Mouse (Mus musculus) MEL-GATA-1-ER (cell line): ENCODE measurements at regions not wholly inside any gene's neighbourhood (a gene's known extent, or its start where the extent isn't known, plus 50 kb on each side); places are given as distances from the start of the nearest gene placed in this dataset.

Experiments used
- DNase-seq: peaks from one replicate; pipeline ENCODE4 v3.0.0-alpha.2; 2012; ENCODE audit warnings: low read depth; ENCODE audit errors: extremely low read depth

DNA sequence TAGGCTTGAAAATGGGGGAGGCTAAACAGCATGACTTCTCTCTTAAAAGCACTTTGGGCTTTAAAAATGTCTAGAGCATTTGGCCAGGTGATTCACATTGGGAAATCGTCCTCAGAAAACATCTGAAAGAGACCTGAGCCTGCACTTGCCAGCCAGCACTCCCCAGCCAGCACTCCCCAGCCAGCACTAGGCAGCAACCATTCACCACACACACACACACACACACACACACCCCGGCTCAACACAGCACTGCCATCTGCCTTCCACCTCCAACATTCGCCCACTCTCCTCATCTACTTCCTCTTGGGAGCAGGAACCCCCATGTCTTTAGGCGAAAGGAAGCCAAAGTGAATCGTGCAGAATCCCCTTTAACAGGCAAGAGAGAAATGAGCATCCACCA is 85.4 kb downstream of the Atp23 start:
- no peak for DNase-seq

DNA sequence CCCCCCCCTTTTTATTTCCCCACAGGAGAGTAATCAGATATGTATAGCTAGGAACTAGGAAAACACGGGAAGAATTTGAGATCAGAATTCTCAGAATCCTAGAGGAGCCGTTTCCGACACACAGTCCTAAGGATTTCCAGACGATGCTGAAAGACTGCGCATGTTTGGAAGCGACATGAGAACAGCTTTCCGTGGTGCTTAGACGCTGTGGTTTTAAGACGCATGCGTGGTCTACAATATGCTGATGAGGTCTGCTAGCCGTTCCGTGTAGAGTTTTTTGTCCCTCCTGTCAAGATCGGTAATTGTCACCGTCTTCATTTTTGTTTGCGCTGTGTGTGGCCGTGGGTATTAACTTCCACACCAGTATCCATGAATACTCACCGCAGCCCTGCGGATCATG is 86.2 kb downstream of the Atp23 start:
- DNase-seq: no peak

DNA sequence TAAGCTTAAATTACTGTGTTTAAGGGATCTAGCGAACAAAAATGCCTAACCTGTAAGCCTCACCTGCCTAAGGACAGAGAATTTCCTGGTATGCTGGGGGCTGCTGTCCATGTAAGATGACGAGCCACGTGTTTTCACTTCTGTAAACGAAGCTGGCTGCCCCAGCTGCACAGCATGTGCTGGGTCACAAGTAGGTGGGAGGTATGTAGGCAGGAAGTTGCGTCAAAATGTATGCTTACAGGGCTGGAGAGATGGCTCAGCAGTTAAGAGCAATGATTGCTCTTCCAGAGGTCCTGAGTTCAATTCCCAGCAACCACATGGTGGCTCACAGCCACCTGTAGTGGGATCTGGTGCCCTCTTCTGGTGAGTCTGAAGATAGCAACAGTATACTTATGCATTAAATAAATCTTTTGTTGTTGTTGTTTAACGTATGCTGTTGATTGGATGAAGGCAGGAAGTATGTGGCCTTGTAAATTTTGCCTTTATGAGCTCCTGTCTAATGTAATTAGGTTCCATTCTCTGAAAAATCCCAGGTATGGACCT is 88.0 kb downstream of the Atp23 start:
- DNase-seq: no peak

DNA sequence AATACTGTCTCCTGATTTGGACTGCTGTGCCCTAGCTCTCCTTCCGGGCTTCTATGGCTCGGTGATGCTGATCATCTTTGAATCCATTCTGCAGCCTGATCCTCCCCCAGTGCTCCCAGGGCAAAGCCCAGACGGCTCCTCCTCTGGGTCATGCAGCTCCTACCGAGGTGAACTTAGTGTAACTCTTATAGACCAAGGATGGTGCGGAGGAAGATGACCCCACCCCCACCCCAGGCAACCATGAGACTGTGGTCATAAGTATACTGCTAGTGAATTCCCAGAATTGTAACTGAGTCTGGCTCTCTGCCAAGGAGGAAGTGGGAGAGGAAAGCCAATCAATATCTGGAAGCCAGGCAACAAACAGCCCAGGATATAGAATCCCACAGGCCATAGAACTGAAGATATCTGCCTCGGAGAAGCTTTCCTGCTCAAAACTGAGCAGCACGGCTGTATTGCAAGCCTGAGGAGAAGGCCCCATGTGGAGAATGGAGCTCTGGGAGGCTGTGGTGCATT is 88.9 kb downstream of the Atp23 start:
- no peak for DNase-seq

DNA sequence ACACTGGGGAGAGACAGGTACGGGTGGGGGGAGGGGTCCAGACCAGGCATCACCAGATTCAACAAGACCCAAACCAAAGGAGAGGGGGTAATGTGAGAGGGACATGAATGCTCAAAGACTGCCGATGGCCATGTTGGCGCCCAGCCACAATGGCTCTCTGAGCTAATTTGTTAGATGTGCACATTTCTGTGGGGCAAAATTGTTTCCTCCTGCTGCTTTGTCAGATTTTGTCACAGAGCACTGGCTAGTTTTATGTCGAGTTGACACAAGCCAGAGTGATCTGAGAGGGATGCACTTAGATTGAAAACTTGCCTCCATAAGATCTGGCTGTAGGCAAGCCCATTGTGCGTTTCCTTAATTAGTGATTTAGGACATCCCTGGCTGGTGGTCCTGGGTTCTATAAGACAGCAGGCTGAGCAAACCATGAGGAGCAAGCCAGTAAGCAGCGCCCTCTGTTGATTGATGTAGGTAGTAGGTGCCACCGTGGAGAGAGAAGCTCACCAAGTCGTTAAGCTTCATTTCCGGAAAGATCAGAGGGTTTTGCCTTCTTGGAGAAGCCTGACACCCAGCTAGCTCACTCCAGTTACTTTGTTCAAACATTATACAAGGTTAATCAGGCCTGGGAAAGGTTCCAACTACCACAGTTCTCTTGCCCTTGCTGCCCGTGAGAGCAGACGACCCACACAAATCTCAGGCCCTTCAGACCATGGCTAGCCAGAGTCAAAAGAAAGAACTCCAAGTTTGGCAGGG is 90.6 kb downstream of the Atp23 start:
- peak; percentile 59 for DNase-seq

DNA sequence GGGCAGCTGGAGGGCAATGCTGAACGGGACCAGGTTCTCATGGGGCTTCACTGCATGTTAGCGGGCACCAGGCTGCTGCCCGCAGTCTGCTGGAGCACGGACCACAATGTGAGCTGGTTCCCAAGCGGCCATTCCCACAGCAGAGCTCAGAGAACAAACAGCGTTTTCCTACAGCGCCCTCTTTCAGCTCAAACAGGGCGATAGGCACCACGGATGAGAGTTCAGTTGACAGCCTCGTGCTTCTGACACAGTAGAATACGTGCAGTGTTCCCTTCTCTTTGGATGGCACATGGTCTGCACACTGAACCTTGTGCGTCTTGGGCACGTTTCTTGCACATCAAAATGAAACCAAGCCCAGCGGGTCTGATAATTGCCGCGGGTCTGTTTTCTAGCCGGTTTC is 91.6 kb downstream of the Atp23 start:
- peak; percentile 59 for DNase-seq

DNA sequence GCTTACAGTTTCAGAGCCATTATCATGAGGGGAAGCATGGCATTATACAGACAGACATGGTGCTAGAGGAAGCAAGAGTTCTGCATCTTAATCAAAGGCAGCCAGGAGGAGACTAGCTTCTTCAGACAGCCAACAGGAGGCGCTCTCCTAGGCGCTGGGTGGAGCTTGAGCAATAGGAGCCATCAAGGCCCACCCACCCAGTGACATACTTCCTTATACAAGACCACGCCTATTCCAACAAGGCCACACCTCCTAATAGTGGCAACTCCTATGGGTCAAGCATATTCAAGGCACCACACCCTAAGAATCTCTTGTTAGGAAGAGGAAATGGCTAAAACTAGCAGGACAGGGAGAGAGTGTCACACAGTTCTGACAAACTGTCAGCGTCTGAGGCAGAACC is 94.3 kb downstream of the Atp23 start:
- no peak for DNase-seq

DNA sequence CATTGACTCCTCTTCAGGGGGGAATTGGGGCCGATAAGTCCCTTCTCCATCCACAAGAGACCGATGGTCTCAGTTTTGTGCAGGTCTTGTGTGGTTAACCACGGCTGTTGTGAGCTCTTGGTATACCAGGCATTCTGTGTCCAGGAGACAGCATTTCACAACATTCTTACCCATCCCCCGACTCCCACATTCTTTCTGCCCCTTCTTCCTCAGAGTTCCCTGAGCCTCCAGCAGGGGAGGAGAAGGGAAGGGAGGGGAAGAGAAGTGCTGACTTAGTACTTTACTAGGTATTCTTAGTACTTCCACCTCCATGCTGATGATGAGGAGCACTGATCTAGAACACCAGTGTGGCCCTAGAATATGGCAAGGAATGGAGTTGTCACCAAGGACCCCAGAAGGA is 98.4 kb downstream of the Atp23 start:
- DNase-seq: no peak

DNA sequence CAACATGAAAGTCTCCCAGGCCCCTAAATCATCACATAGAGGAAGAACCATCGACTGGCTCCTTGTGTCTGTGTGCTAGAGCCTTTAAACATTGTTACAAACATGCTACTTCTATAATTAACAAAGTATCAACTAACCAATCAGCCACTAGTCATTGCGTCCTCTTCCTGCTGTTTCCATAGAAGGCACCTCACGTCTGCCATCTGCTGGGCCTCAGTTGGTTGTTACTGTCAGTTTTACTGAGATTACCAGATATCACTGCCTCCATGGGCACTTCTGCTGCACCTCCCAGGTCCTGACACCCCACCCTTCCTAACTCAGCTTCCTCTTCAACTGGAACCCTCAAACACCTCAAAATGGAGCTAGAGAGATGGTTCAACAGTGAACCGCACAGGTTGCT is 101.8 kb downstream of the Atp23 start:
- DNase-seq: no peak

DNA sequence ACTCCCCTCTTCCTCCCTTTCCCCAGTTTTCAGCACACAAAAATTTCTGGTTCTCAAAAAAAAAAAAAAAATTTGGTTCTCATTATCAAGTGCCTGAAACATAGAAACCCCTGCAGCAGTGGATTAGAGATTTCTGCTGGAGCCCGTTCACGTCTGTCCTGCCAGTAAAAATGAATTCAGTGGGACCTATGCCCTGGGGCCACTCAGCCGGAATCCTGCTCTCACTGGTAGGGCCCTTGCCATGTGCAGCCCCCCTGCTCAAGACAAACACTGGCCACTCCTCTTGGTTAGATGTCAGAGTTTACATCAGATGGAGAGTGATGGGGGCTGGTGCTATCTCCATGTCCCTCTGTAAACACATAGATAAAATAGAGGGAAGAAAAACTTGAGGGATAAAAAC is 108.0 kb downstream of the Atp23 start:
- no peak for DNase-seq

DNA sequence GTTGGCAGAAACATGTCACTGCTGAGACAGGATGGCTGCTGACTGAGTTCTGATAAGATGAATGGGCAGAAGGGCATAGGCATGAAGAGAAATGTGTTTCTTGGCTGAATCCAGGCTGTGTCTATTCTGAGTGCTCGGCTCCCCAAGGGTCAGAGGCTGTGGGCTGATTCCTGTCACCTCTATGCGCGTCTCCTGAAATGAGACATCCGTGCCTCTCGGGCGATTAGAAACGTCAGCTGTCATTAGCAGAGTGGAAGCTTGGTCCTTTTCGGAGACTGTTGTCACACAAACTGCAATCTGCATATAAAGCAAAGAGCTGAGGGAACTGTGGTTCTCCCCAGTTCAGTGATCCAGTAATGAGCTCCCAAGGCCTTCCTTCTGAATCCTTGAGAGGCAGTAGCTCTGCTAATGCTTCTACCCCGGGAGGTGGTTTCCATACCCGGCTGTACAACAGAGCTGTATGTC is 108.8 kb downstream of the Atp23 start:
- DNase-seq: no peak

DNA sequence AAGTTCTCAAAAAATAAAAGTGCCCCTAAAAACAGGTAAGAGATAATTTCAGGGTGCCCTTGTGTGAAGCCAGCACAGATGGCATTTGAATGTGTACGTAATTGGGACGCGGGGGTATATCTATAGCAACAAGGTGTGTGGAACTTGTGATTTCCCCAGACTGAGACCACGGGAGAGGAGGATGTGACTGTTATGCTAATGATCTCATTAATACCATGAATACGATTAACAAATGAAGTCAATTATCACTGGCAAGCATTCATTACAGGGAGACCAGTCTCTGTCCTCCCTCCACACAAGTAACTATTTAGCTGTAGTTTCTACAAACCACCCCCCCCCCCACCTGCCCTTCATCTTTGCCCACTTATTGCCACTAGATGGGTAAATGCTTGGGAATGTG is 112.9 kb downstream of the Atp23 start:
- no peak for DNase-seq

DNA sequence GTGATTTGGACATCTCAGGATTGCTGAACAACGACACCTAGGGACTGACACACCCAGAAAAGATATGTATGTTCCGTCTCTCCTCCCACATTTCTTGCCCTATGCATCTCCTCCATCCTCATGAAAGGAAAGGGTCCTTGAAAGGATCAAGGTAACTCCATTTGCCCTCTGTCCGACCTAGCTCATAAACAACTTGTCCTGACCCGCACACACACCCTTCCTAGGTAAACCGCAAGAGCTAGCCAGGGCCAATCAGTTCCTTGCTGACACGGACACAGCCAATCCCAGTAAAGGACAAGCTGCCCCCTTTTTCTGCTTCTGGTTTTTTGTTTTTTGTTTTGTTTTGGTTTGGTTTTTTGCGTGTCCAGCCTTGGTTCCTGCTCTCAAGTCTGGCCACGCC is 118.0 kb downstream of the Atp23 start:
- DNase-seq: no peak

DNA sequence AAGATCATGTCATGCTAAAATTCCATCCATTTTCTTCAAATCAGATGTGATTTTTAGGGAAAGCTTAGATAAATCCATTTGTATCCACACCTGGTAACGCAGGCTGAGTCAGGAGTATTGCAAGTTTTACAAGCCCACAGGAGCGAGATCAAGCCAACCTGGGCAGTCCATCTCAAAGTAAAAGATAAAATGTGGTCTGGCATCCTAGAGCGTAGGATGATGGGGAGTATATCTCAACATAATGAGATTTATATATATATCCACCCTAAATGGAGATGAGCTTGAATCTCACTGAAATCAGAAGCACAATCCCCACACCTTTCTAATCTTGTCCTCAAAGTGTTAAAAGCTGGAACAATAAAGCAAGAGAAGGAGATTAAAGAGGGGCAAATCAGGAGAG is 124.6 kb downstream of the Atp23 start:
- no peak for DNase-seq

DNA sequence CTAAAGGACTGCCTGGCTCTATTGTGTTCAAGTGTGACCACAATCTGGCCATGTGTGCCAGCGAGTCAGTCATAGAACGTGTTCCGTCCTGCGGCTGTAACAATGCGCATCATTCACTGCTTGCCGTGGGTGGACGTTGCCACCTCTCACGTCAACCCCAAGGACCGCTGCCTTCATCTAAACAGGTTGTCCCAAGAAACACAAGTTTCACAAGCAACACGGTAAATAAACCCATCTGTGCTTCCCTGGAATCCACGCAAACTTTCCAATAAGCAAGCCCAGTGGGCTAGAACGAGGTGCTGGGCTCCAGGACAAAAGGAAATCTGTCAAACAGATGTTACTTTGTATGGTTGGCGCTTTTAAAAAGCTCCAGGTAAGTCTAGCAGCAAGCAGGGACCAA is 125.2 kb downstream of the Atp23 start:
- no peak for DNase-seq

DNA sequence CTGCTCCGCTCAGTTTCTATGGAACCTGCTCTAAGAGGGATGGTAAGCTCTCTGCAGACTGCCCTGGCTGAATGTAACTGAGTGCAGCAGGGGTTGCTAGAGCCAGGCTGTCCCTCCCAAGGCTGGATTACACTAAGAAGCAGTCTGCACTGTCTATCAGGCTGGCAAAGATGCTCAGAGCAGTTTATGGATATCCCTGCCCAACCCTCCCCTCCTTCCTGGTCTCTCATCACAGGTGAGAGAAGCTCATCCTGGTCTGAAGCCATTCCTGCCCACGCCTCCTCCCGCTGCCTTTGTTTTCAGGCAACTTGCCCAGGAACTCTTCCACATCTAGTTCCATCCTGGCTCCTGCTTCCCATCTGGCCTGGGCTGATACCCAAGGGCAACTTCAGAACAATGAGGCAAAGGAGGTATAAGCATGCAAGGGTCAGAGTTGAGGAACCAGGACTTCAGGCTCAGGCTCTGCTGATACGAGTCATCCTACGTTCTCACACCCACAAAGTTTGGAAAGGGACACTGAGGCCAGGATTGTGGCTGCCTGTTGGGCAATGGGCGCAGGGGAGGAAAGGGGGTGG is 130.6 kb downstream of the Atp23 start:
- no peak for DNase-seq

DNA sequence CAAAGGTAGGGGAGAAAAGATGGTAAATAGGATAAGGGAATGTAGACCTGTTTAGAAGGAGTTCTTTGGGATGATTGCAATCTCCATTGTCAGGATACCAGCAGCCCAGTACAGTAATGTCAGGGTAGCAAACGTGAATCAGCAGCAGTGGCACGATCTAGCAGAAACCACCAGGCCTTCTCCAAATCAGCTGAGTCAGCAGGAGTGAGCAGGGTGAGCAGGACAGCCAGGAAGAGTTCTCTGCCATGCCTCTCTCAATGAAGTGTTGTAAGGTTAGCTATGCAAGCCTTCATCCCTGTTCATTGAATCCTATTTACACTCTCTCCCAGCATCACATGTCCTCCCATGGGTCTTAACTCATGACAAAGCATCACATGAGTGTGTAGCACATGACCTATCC is 135.5 kb downstream of the Atp23 start:
- no peak for DNase-seq

DNA sequence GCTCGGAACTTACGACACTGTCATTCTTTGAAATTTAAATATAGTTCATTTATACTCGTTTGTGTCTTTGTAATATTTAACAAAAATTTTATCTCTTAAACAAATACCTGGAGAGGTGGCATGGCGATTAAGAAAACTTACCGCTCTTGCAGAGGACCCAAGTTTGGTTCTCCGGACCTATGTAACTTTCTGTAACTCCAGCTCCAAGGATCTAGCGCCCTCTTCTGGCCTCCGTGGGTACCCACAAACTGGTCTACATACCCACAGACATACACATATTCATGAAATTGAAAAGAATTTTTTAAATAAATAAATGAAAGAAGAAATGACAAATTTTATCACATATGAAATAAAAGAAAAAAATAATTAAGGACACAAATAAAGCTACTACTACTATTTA is 136.4 kb downstream of the Atp23 start:
- no peak for DNase-seq

DNA sequence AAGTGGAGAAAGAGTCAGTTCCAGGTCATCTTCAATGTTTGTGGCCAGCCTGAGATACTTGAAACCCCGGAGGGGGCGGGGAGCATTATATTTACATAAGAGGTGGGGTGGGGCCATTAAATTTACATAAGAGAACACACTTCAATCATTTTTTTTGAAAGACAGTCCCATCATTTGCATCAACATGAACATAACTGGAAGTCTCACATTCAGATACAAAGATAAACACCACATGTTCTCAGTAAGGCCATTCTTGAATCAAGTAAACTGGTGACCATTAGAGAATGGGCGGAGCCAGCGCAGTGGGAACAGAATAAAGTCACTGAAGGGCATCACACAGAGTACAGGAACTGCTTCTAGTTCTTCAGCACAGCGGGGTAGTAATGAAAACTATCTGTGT is 137.2 kb downstream of the Atp23 start:
- DNase-seq: no peak

DNA sequence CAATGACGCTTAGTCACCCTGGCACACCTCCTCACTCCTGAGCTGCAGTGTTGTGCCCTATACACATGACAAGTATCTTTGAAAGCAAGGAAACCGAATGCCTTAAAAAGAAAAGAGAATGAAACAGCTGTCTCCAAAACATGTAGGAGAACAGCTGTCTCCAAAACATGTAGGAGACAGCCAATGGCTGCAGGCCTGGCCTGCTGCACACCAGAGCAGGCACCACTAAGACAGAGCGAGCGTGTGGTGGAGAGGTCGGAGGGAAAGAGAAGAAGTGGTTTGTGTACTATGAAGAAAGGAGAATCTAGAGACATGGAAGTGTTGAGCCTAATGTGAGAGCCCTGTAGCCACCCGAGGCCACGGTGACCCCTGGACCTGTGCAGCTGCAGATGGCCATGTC is 142.5 kb downstream of the Atp23 start:
- no peak for DNase-seq

DNA sequence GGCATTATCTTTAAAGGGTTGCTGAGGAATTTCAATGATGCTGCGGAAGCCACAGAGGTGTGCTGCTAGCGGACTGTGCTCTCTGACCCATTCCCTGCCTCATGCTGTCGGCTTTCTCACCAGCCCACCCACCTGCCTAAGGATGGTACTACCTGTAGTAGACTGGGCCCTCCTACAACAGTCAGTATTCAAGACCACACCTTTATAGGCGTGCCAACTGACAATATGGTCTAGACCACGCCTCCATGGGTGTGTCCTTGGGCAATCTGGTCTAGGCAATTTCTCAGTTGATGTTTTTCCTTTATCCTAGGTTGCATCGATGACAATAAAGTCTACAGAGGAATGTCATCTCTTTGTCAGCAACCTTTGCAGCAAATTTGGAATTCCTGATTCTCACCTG is 148.0 kb downstream of the Atp23 start:
- DNase-seq: no peak

DNA sequence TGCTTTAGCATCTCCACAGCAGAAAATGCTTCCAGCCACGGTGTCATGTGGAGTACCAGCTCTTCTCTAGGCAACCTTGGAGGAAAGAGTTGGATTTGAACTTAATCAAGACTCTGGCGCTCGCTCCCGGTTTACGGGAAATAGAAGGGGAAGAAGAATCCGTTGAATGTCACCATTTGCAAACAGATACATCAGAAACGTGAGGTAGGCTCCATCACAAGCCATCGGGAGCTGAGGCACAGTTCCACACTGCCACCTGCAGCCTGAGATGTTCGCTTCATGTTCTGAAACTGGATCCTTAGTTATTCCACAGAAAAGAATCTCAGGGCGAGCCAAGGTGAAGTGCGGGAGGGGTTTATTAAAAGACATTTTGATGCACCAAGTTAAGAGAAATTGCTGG is 148.5 kb downstream of the Atp23 start:
- DNase-seq: no peak
